Mouse (Mus musculus): Measurements from ENCODE around the gene Nos1ap. TPM values are rescaled to one million over a fixed set of nuclear protein-coding genes. Genes with fewer than 3 reads are reported as not detected.

Gene Nos1ap
- polyA plus RNA-seq, 1 experiment = 0.14 TPM

DNA sequence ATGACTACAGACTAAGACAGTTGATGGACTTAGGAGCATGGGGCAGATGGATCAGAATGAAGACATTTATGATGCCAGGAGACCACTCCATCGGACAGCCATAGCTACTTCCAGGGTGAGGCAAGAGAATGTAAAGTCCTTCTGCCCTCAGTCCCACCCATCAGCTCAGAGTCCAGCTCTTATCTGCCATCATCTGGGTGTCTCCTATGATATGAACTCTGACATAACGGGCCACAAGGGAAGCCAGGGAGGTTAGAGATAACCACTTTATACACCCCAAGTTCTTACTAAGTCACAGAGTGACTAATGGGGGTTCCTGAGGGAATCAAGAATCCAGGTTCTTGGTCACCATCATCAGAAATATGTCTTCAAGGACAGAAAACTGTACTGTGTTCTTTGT, 23.1 kb downstream of the Nos1ap start:
- H3K79me2 ChIP-seq (ENCODE audit: control insufficient read depth, insufficient read depth) = no peaks in the 10 kb centered on the region
- no peak overlapping the region for H3ac ChIP-seq (ENCODE audit: control insufficient read depth, insufficient read length, low read depth)
- TF ChIP-seq MYOD1 (IDR thresholded peaks at IDR 0.05; ENCODE audit: control insufficient read depth, insufficient read length, low read depth) = no peak
- TF ChIP-seq MAX (IDR thresholded peaks at IDR 0.05) = no peak
- no peak for TF ChIP-seq FOSL1 (IDR thresholded peaks at IDR 0.05; ENCODE audit: insufficient read depth, low read length, poor library complexity, severe bottlenecking)
- no peak for TF ChIP-seq CEBPB (IDR thresholded peaks at IDR 0.05; ENCODE audit: low read depth)
- TF ChIP-seq CTCF (IDR thresholded peaks at IDR 0.05; ENCODE audit: control insufficient read depth, insufficient read depth, insufficient read length) = no peak
- no peak for TF ChIP-seq USF1 (IDR thresholded peaks at IDR 0.05; ENCODE audit: low read depth)
- TF ChIP-seq MYOG (IDR thresholded peaks at IDR 0.05; ENCODE audit: control insufficient read depth, extremely low read depth, insufficient read length) = no peak
- peaks cover 6% of the 10 kb centered on the region for H3K27me3 ChIP-seq (ENCODE audit: control insufficient read depth, insufficient read depth, insufficient read length)
- H3K36me3 ChIP-seq (ENCODE audit: control insufficient read depth, insufficient read depth) = no peaks in the 10 kb centered on the region
- H3K4me3 ChIP-seq (ENCODE audit: insufficient read depth, poor library complexity, severe bottlenecking) = no peak overlapping the region
- H3K79me3 ChIP-seq (ENCODE audit: low read depth) = no peaks in the 10 kb centered on the region

DNA sequence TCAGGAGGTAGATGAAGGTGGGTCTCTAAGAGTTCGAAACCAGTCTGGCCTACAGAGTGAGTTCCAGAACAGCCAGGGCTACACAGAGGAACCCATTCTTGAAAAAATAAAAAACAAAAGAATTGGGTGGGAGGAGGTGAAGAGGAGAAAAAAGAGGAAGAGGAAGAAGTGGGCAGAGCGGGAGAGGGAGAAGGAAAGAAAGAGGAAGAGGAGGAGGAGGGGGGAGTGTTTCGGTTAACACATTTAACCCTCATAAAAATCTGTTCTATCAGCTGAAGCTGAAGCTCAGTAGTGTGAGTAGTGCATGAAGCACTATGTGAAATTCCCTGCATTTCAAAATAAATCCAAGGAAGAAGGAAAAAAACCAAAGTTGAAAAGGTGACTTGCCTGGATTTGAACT, 24.7 kb downstream of the Nos1ap start:
- Histone ChIP-seq H3ac (ENCODE audit: control insufficient read depth, insufficient read length, low read depth) (no peak overlapping the region), H3K4me3 (ENCODE audit: insufficient read depth, poor library complexity, severe bottlenecking) (no peak overlapping the region), H3K79me3 (ENCODE audit: low read depth) (no peaks in the 10 kb centered on the region), H3K36me3 (ENCODE audit: control insufficient read depth, insufficient read depth) (no peaks in the 10 kb centered on the region), H3K27me3 (ENCODE audit: control insufficient read depth, insufficient read depth, insufficient read length) (peaks cover 6% of the 10 kb centered on the region), H3K79me2 (ENCODE audit: control insufficient read depth, insufficient read depth) (no peaks in the 10 kb centered on the region)
- no peak for TF ChIP-seq MYOD1 (IDR thresholded peaks at IDR 0.05; ENCODE audit: control insufficient read depth, insufficient read length, low read depth)
- no peak for TF ChIP-seq MAX (IDR thresholded peaks at IDR 0.05)
- TF ChIP-seq USF1 (IDR thresholded peaks at IDR 0.05; ENCODE audit: low read depth) = no peak
- no peak for TF ChIP-seq CTCF (IDR thresholded peaks at IDR 0.05; ENCODE audit: control insufficient read depth, insufficient read depth, insufficient read length)
- TF ChIP-seq FOSL1 (IDR thresholded peaks at IDR 0.05; ENCODE audit: insufficient read depth, low read length, poor library complexity, severe bottlenecking) = no peak
- TF ChIP-seq CEBPB (IDR thresholded peaks at IDR 0.05; ENCODE audit: low read depth) = no peak
- no peak for TF ChIP-seq MYOG (IDR thresholded peaks at IDR 0.05; ENCODE audit: control insufficient read depth, extremely low read depth, insufficient read length)

DNA sequence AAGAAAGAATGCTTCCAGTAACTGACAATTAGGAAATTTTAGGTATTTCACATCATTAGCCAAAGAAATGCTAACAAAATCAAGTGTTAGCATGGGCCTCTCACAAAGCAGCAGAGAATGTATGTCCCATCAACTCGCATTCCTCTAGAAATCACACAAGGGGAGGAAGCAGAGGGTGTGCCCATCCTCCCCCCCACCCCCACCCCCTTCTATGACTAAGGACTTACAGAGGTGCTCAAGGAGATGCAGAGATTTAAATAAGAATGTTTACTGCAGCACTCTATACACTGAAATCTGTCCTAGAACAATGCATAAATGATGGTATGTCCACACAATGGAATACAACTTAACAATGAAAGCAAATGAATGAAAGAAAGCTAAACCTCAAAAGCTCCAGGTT, 27.2 kb downstream of the Nos1ap start:
- no peak overlapping the region for H3ac ChIP-seq (ENCODE audit: control insufficient read depth, insufficient read length, low read depth)
- no peaks in the 10 kb centered on the region for H3K27me3 ChIP-seq (ENCODE audit: control insufficient read depth, insufficient read depth, insufficient read length)
- no peaks in the 10 kb centered on the region for H3K79me3 ChIP-seq (ENCODE audit: low read depth)
- no peak overlapping the region for H3K4me3 ChIP-seq (ENCODE audit: insufficient read depth, poor library complexity, severe bottlenecking)
- TF ChIP-seq MYOG (IDR thresholded peaks at IDR 0.05; ENCODE audit: control insufficient read depth, extremely low read depth, insufficient read length) = no peak
- TF ChIP-seq FOSL1 (IDR thresholded peaks at IDR 0.05; ENCODE audit: insufficient read depth, low read length, poor library complexity, severe bottlenecking) = no peak
- no peak for TF ChIP-seq USF1 (IDR thresholded peaks at IDR 0.05; ENCODE audit: low read depth)
- TF ChIP-seq MAX (IDR thresholded peaks at IDR 0.05) = no peak
- TF ChIP-seq CTCF (IDR thresholded peaks at IDR 0.05; ENCODE audit: control insufficient read depth, insufficient read depth, insufficient read length) = no peak
- no peak for TF ChIP-seq CEBPB (IDR thresholded peaks at IDR 0.05; ENCODE audit: low read depth)
- TF ChIP-seq MYOD1 (IDR thresholded peaks at IDR 0.05; ENCODE audit: control insufficient read depth, insufficient read length, low read depth) = no peak
- no peaks in the 10 kb centered on the region for H3K79me2 ChIP-seq (ENCODE audit: control insufficient read depth, insufficient read depth)
- no peaks in the 10 kb centered on the region for H3K36me3 ChIP-seq (ENCODE audit: control insufficient read depth, insufficient read depth)

DNA sequence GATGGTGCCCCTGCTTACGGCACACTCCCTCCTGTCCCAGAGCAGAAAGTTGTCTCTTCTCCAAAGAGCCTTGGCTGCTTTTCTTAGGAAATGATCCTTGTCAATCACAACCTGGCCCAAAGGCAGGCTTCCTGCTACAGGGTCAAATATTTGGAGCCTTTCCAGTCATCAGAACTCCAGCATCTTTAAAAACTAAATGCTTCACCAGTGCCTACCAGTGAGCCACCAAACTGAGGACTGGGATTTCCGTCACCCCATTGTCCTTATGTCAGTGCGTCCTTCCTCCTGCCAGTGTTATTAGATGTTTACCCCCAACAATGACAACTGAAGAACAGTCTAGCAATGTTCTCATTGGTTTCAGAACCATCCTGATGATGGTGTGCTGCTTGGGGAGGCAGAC, 28.9 kb downstream of the Nos1ap start:
- Histone ChIP-seq H3K36me3 (ENCODE audit: control insufficient read depth, insufficient read depth) (no peaks in the 10 kb centered on the region), H3K79me3 (ENCODE audit: low read depth) (no peaks in the 10 kb centered on the region), H3K79me2 (ENCODE audit: control insufficient read depth, insufficient read depth) (no peaks in the 10 kb centered on the region), H3K27me3 (ENCODE audit: control insufficient read depth, insufficient read depth, insufficient read length) (no peaks in the 10 kb centered on the region), H3ac (ENCODE audit: control insufficient read depth, insufficient read length, low read depth) (no peak overlapping the region), H3K4me3 (ENCODE audit: insufficient read depth, poor library complexity, severe bottlenecking) (no peak overlapping the region)
- no peak for TF ChIP-seq USF1 (IDR thresholded peaks at IDR 0.05; ENCODE audit: low read depth)
- no peak for TF ChIP-seq MYOG (IDR thresholded peaks at IDR 0.05; ENCODE audit: control insufficient read depth, extremely low read depth, insufficient read length)
- no peak for TF ChIP-seq MYOD1 (IDR thresholded peaks at IDR 0.05; ENCODE audit: control insufficient read depth, insufficient read length, low read depth)

DNA sequence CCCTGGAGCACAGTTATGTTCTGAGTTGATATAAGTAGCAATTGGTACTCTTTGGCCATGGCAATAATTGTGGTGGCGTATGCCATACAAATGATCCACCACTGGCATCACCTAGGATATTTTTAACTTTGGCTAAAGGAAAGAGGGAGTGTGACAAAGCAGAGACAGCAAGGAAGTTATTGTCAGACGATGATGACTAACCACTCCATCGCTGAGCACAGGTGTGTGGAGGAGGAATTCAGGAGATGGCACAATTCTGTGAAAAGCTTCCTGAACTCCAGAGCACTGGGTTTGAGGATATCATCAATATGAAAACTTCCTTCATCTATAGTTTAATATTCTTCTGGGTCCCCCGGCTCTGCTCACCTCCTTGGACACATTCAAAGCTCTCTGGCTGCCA, 31.7 kb downstream of the Nos1ap start:
- Histone ChIP-seq H3ac (ENCODE audit: control insufficient read depth, insufficient read length, low read depth) (no peak overlapping the region), H3K36me3 (ENCODE audit: control insufficient read depth, insufficient read depth) (no peaks in the 10 kb centered on the region), H3K79me3 (ENCODE audit: low read depth) (no peaks in the 10 kb centered on the region), H3K4me3 (ENCODE audit: insufficient read depth, poor library complexity, severe bottlenecking) (no peak overlapping the region), H3K79me2 (ENCODE audit: control insufficient read depth, insufficient read depth) (no peaks in the 10 kb centered on the region), H3K27me3 (ENCODE audit: control insufficient read depth, insufficient read depth, insufficient read length) (peaks cover under 1% of the 10 kb centered on the region)
- TF ChIP-seq MYOG (IDR thresholded peaks at IDR 0.05; ENCODE audit: control insufficient read depth, extremely low read depth, insufficient read length) (no peak), CEBPB (IDR thresholded peaks at IDR 0.05; ENCODE audit: low read depth) (no peak), CTCF (IDR thresholded peaks at IDR 0.05; ENCODE audit: control insufficient read depth, insufficient read depth, insufficient read length) (no peak), USF1 (IDR thresholded peaks at IDR 0.05; ENCODE audit: low read depth) (no peak), MAX (IDR thresholded peaks at IDR 0.05) (no peak), FOSL1 (IDR thresholded peaks at IDR 0.05; ENCODE audit: insufficient read depth, low read length, poor library complexity, severe bottlenecking) (no peak)

DNA sequence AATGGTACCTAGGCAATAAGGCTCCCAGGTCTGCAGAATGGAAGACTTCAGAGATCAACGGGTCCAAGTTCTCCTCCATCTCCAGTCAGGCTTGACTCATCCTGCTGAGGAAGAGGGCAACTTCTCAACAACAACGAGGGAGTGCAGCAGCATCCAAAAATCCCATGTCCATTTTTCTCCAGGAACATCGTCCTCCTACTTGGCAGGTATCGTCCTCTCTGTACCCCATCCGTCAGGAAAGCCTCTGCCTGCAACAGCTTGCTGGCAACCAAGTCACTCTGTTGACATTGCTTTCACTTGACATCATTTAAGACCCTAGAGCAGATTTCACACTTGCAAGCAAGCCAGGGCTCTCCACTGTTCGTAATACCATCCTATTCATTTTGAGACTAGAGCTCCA, 33.0 kb downstream of the Nos1ap start:
- Histone ChIP-seq H3K79me3 (ENCODE audit: low read depth) (no peaks in the 10 kb centered on the region), H3K27me3 (ENCODE audit: control insufficient read depth, insufficient read depth, insufficient read length) (peaks cover 5% of the 10 kb centered on the region), H3K79me2 (ENCODE audit: control insufficient read depth, insufficient read depth) (no peaks in the 10 kb centered on the region), H3K36me3 (ENCODE audit: control insufficient read depth, insufficient read depth) (no peaks in the 10 kb centered on the region), H3ac (ENCODE audit: control insufficient read depth, insufficient read length, low read depth) (no peak overlapping the region), H3K4me3 (ENCODE audit: insufficient read depth, poor library complexity, severe bottlenecking) (no peak overlapping the region)
- TF ChIP-seq CEBPB (IDR thresholded peaks at IDR 0.05; ENCODE audit: low read depth) (no peak), FOSL1 (IDR thresholded peaks at IDR 0.05; ENCODE audit: insufficient read depth, low read length, poor library complexity, severe bottlenecking) (no peak), MAX (IDR thresholded peaks at IDR 0.05) (no peak), MYOD1 (IDR thresholded peaks at IDR 0.05; ENCODE audit: control insufficient read depth, insufficient read length, low read depth) (no peak), CTCF (IDR thresholded peaks at IDR 0.05; ENCODE audit: control insufficient read depth, insufficient read depth, insufficient read length) (no peak), USF1 (IDR thresholded peaks at IDR 0.05; ENCODE audit: low read depth) (no peak), MYOG (IDR thresholded peaks at IDR 0.05; ENCODE audit: control insufficient read depth, extremely low read depth, insufficient read length) (no peak)

Data from C2C12 (cell line).